34 mouse cellular contexts compared by ENCODE assay signal in genomic region chr6:134732813-134733212, GRCm38 (mm10).
"Had no signal": no experiment of that assay in that cellular context is flagged by ENCODE, and none has a peak within 500 bp of the region (broad histone marks: within the 10 kb centered on the region; RNA-seq: fewer than 3 reads in every experiment).

No protein-coding gene starts in this region.

- H3K9ac ChIP-seq: heart, embryonic 12.5 days; heart, embryonic 13.5 days; heart, embryonic 15.5 days; hindbrain, embryonic 12.5 days; hindbrain, embryonic 13.5 days; hindbrain, embryonic 14.5 days; hindbrain, embryonic 15.5 days; intestine, embryonic 15.5 days; kidney, embryonic 15.5 days had no signal

- H3K27ac ChIP-seq: heart, embryonic 10.5 days; heart, embryonic 13.5 days; heart, embryonic 15.5 days; hindbrain, embryonic 10.5 days; hindbrain, embryonic 12.5 days; hindbrain, embryonic 13.5 days; hindbrain, embryonic 14.5 days; hindbrain, embryonic 15.5 days; hindbrain, postnatal 0 days; intestine, embryonic 15.5 days; kidney, embryonic 15.5 days; kidney, postnatal 0 days; layer of hippocampus, adult 2 months had no signal

- H3K4me2 ChIP-seq: heart, embryonic 12.5 days; heart, embryonic 13.5 days; heart, embryonic 15.5 days; hindbrain, embryonic 12.5 days; hindbrain, embryonic 13.5 days; hindbrain, embryonic 14.5 days; hindbrain, embryonic 15.5 days; intestine, embryonic 15.5 days; kidney, embryonic 15.5 days had no signal

- ATAC-seq: hindbrain, embryonic 16.5 days; hindbrain, postnatal 0 days; inflammation-experienced regulatory T-cells, adult 6 months; intestine, embryonic 15.5 days; intestine, embryonic 16.5 days; intestine, postnatal 0 days had no signal

- H3K36me3 ChIP-seq: hindbrain, embryonic 12.5 days; hindbrain, embryonic 15.5 days; intestine, embryonic 15.5 days had no signal

- DNase-seq: heart, postnatal 10 days; heart, postnatal 14 days; heart, postnatal 36 days; heart, postnatal 4 days; kidney, adult 11 months; kidney, adult 18-20 months; kidney, adult 2 months; kidney, adult 8-10 months; kidney, adult 9 months; kidney, postnatal 10 days; kidney, postnatal 14 days; kidney, postnatal 25 days; kidney, postnatal 36 days; kidney, postnatal 4 days; layer of hippocampus, adult 9-11 months; layer of hippocampus, postnatal 36 days had no signal

- H3K4me3 ChIP-seq: heart, embryonic 10.5 days; heart, embryonic 12.5 days; heart, embryonic 13.5 days; heart, embryonic 15.5 days; hindbrain, embryonic 10.5 days; hindbrain, embryonic 12.5 days; hindbrain, embryonic 13.5 days; hindbrain, embryonic 15.5 days; intestine, embryonic 15.5 days; kidney, embryonic 15.5 days; layer of hippocampus, adult 2 months had no signal

- H3K9me3 ChIP-seq: heart, embryonic 10.5 days; heart, embryonic 12.5 days; heart, embryonic 13.5 days; heart, embryonic 15.5 days; hindbrain, embryonic 10.5 days; hindbrain, embryonic 12.5 days; hindbrain, embryonic 13.5 days; hindbrain, embryonic 15.5 days; intestine, embryonic 15.5 days; kidney, embryonic 15.5 days had no signal

- H3K27me3 ChIP-seq: heart, embryonic 12.5 days; heart, embryonic 13.5 days; heart, embryonic 15.5 days; hindbrain, embryonic 12.5 days; hindbrain, embryonic 13.5 days; hindbrain, embryonic 15.5 days; intestine, embryonic 15.5 days; kidney, embryonic 15.5 days had no signal

- H3K4me1 ChIP-seq: hindbrain, embryonic 10.5 days; hindbrain, embryonic 12.5 days; kidney, embryonic 15.5 days had no signal
